Mouse (Mus musculus): Measurements from ENCODE around the gene Syvn1.

The Syvn1 gene

GRCm38 (mm10) chr19:6046294-6047153 lies at the start of gene Syvn1:
Gene Syvn1 (plus strand): TSS chr19:6046576.
- peak; percentile 78 for DNase-seq (ENCODE audit: low spot score)

GRCm38 (mm10) chr19:5998180-5998579 lies 48.2 kb upstream of the Syvn1 start:
- no peak for DNase-seq (ENCODE audit: low spot score)

GRCm38 (mm10) chr19:5999969-6000368 lies 46.4 kb upstream of the Syvn1 start:
- DNase-seq (ENCODE audit: low spot score), result no peak

- DNase-seq (ENCODE audit: low spot score), result no peak
These were observed 40.8 kb upstream of the Syvn1 start for GRCm38 (mm10) chr19:6005541-6005940.

- DNase-seq (ENCODE audit: low spot score), result no peak
These were observed 39.4 kb upstream of the Syvn1 start for GRCm38 (mm10) chr19:6007013-6007412.

GRCm38 (mm10) chr19:6009137-6009536 lies 37.2 kb upstream of the Syvn1 start:
- DNase-seq (ENCODE audit: low spot score), result no peak

- DNase-seq (ENCODE audit: low spot score), result no peak
These were observed 32.7 kb upstream of the Syvn1 start for GRCm38 (mm10) chr19:6013691-6014090.

GRCm38 (mm10) chr19:6014991-6015510 lies 31.3 kb upstream of the Syvn1 start:
- DNase-seq (ENCODE audit: low spot score), result peak; percentile 13

GRCm38 (mm10) chr19:6015511-6016315 lies 30.7 kb upstream of the Syvn1 start, which contains the start of gene Capn1:
Gene Capn1 (minus strand): TSS chr19:6015897.
- peak; percentile 70 for DNase-seq (ENCODE audit: low spot score)

GRCm38 (mm10) chr19:6016532-6016931 lies 29.8 kb upstream of the Syvn1 start:
- no peak for DNase-seq (ENCODE audit: low spot score)

GRCm38 (mm10) chr19:6018142-6019089 lies 28.0 kb upstream of the Syvn1 start:
- peak; percentile 65 for DNase-seq (ENCODE audit: low spot score)

GRCm38 (mm10) chr19:6020276-6020675 lies 26.1 kb upstream of the Syvn1 start:
- DNase-seq (ENCODE audit: low spot score), result no peak

- DNase-seq (ENCODE audit: low spot score), result no peak
These were observed 23.3 kb upstream of the Syvn1 start for GRCm38 (mm10) chr19:6023059-6023458.

GRCm38 (mm10) chr19:6023930-6024329 lies 22.4 kb upstream of the Syvn1 start:
- no peak for DNase-seq (ENCODE audit: low spot score)

GRCm38 (mm10) chr19:6028991-6029390 lies 17.4 kb upstream of the Syvn1 start:
- no peak for DNase-seq (ENCODE audit: low spot score)

- no peak for DNase-seq (ENCODE audit: low spot score)
These were observed 16.9 kb upstream of the Syvn1 start for GRCm38 (mm10) chr19:6029426-6029825.

GRCm38 (mm10) chr19:6030520-6031280 lies 15.7 kb upstream of the Syvn1 start:
- no peak for DNase-seq (ENCODE audit: low spot score)

GRCm38 (mm10) chr19:6035966-6036585 lies 10.3 kb upstream of the Syvn1 start:
- no peak for DNase-seq (ENCODE audit: low spot score)

GRCm38 (mm10) chr19:6037695-6038094 lies 8.7 kb upstream of the Syvn1 start:
- DNase-seq (ENCODE audit: low spot score), result no peak

GRCm38 (mm10) chr19:6038326-6038725 lies 8.1 kb upstream of the Syvn1 start:
- no peak for DNase-seq (ENCODE audit: low spot score)
